In genomic region chr14:17158324-17158723, GRCm38 (mm10) we compare ENCODE assay signal across 18 mouse cellular contexts.
"Had no signal": no experiment of that assay in that cellular context is flagged by ENCODE, and none has a peak within 500 bp of the region (broad histone marks: within the 10 kb centered on the region; RNA-seq: fewer than 3 reads in every experiment).

No protein-coding gene starts in this region.

- H3K36me3 ChIP-seq: midbrain, embryonic 13.5 days; midbrain, embryonic 15.5 days; neural tube, embryonic 13.5 days had no signal

- H3K9ac ChIP-seq: lung, embryonic 14.5 days; midbrain, embryonic 13.5 days; midbrain, embryonic 15.5 days; neural tube, embryonic 13.5 days had no signal

- H3K4me1 ChIP-seq: megakaryocyte, embryonic 14.5 days; midbrain, embryonic 13.5 days; midbrain, embryonic 15.5 days; neural tube, embryonic 13.5 days had no signal

- H3K4me2 ChIP-seq: lung, embryonic 14.5 days; midbrain, embryonic 11.5 days; midbrain, embryonic 13.5 days; midbrain, embryonic 15.5 days; neural tube, embryonic 13.5 days had no signal

- ATAC-seq: midbrain, embryonic 13.5 days; midbrain, embryonic 15.5 days had no signal

- H3K27me3 ChIP-seq: megakaryocyte, embryonic 14.5 days; midbrain, embryonic 13.5 days; midbrain, embryonic 15.5 days; neural tube, embryonic 13.5 days had no signal

- DNase-seq: lung, adult 18-20 months; lung, embryonic 14.5 days; lung, postnatal 10 days; lung, postnatal 36 days; retina, postnatal 1 day; right cerebral cortex, adult 18-20 months; right cerebral cortex, postnatal 25 days; right cerebral cortex, postnatal 4 days; spleen, adult 18-20 months; thymus, adult 18-20 months; thymus, postnatal 25 days; thymus, postnatal 4 days had no signal

- H3K4me3 ChIP-seq: megakaryocyte, embryonic 14.5 days; midbrain, embryonic 13.5 days; midbrain, embryonic 15.5 days; neural tube, embryonic 13.5 days had no signal

- H3K27ac ChIP-seq: macrophage; midbrain, embryonic 13.5 days; midbrain, embryonic 15.5 days; neural tube, embryonic 13.5 days had no signal

- H3K9me3 ChIP-seq: megakaryocyte, embryonic 14.5 days; midbrain, embryonic 13.5 days; midbrain, embryonic 15.5 days; neural tube, embryonic 13.5 days had no signal
